Mouse (Mus musculus) cerebellum, adult 2 months (tissue): ENCODE data around the gene Pdpn.

ENCODE experiments used
- CTCF ChIP-seq: fragments of 200-500 bp; IDR thresholded peaks from 2 replicates; pipeline ENCODE4 v1.5.1; 2011; ENCODE audit warnings: low read depth, mild to moderate bottlenecking, control low read depth, low read length, moderate library complexity, borderline replicate concordance; ENCODE audit not compliant: insufficient read depth
- POLR2A ChIP-seq: fragments of 200-500 bp; IDR thresholded peaks from 2 replicates; pipeline ENCODE4 v1.6.1; 2011; ENCODE audit warnings: low read length, control low read depth, borderline replicate concordance; ENCODE audit not compliant: insufficient read depth

- TF ChIP-seq POLR2A (no peak), CTCF (no peak)
Observed at GRCm38 (mm10) chr4:143324925-143325624, 25.7 kb upstream of the Pdpn start.
